Mouse (Mus musculus): ENCODE measurements around the gene Zfp92.
A peak's percentile ranks its signal among the peaks of the same experiment; 100 is the strongest.

The Zfp92 gene

GRCm38 (mm10) chrX:73474340-73475165, 63.7 kb downstream of the Zfp92 start:
- DNase-seq, result peak; percentile 56 to 86

GRCm38 (mm10) chrX:73475658-73476256, 64.9 kb downstream of the Zfp92 start:
- no peak for DNase-seq

GRCm38 (mm10) chrX:73476621-73477020, 65.7 kb downstream of the Zfp92 start:
- DNase-seq, result peak; percentile 65 to 88

- no peak for DNase-seq
These were observed 66.6 kb downstream of the Zfp92 start for GRCm38 (mm10) chrX:73477500-73477899.

Data from lung, postnatal 4 days (tissue).